Mouse (Mus musculus): ENCODE measurements around the gene Myh14. TPM values are rescaled to one million over a fixed set of nuclear protein-coding genes. Genes with fewer than 3 reads are reported as not detected.

The Myh14 gene
- polyA plus RNA-seq, 2 experiments = 2.5 to 3.7 TPM

GRCm38 (mm10) chr7:44674511-44674910 lies 3.9 kb upstream of the Myh14 start:
- Histone ChIP-seq H3K36me3 (ENCODE audit: control insufficient read depth, insufficient read depth, low read length) (no peaks in the 10 kb centered on the region), H3K9ac (ENCODE audit: low read depth, low read length, severe bottlenecking) (no peak overlapping the region)
- WGBS = 71% methylated on average over 4 of the region's 4 CpGs

GRCm38 (mm10) chr7:44672193-44672592 lies 1.6 kb upstream of the Myh14 start:
- no peaks in the 10 kb centered on the region for H3K36me3 ChIP-seq (ENCODE audit: control insufficient read depth, insufficient read depth, low read length)
- no peak overlapping the region for H3K27ac ChIP-seq (replicated peaks; ENCODE audit: low read depth, low read length)
- H3K27me3 ChIP-seq (ENCODE audit: control insufficient read depth, insufficient read depth, low read length) = peaks cover 19% of the 10 kb centered on the region
- H3K9me3 ChIP-seq (ENCODE audit: control insufficient read depth, low read length) = no peaks in the 10 kb centered on the region
- TF ChIP-seq POLR2A (IDR thresholded peaks at IDR 0.05; ENCODE audit: borderline replicate concordance, extremely low read depth, insufficient read depth, insufficient read length) = no peak
- H3K9ac ChIP-seq (ENCODE audit: low read depth, low read length, severe bottlenecking) = no peak overlapping the region
- no peak overlapping the region for H3K4me3 ChIP-seq (replicated peaks; ENCODE audit: low read length)
- no peak overlapping the region for H3K4me2 ChIP-seq (replicated peaks; ENCODE audit: low read depth, low read length, severe bottlenecking)
- peaks cover 8% of the 10 kb centered on the region; the same call in 1 of the 2 replicates for H3K4me1 ChIP-seq (ENCODE audit: control insufficient read depth, insufficient read depth, low read length)
- ATAC-seq (ENCODE audit: low FRiP score, low read depth) = no peak
- DNase-seq (ENCODE audit: low spot score) = no peak
- 70% methylated on average over 5 of the region's 5 CpGs for WGBS

More at GRCm38 (mm10) chr7:44674511-44674910, 3.9 kb upstream of the Myh14 start:
- Histone ChIP-seq H3K27me3 (ENCODE audit: control insufficient read depth, insufficient read depth, low read length) (peaks cover 13% of the 10 kb centered on the region), H3K27ac (replicated peaks; ENCODE audit: low read depth, low read length) (no peak overlapping the region), H3K4me3 (replicated peaks; ENCODE audit: low read length) (no peak overlapping the region), H3K4me2 (replicated peaks; ENCODE audit: low read depth, low read length, severe bottlenecking) (no peak overlapping the region), H3K4me1 (ENCODE audit: control insufficient read depth, insufficient read depth, low read length) (peaks cover 8% of the 10 kb centered on the region; the same call in 1 of the 2 replicates), H3K9me3 (ENCODE audit: control insufficient read depth, low read length) (no peaks in the 10 kb centered on the region)
- no peak for ATAC-seq (ENCODE audit: low FRiP score, low read depth)
- no peak for TF ChIP-seq POLR2A (IDR thresholded peaks at IDR 0.05; ENCODE audit: borderline replicate concordance, extremely low read depth, insufficient read depth, insufficient read length)
- no peak for DNase-seq (ENCODE audit: low spot score)

GRCm38 (mm10) chr7:44669103-44669502 lies 1.5 kb downstream of the Myh14 start:
- H3K27me3 ChIP-seq (ENCODE audit: control insufficient read depth, insufficient read depth, low read length) = peaks cover 19% of the 10 kb centered on the region
- no peak for TF ChIP-seq POLR2A (IDR thresholded peaks at IDR 0.05; ENCODE audit: borderline replicate concordance, extremely low read depth, insufficient read depth, insufficient read length)
- H3K4me1 ChIP-seq (ENCODE audit: control insufficient read depth, insufficient read depth, low read length) = peaks cover 8% of the 10 kb centered on the region; the same call in 1 of the 2 replicates
- no peak overlapping the region for H3K27ac ChIP-seq (replicated peaks; ENCODE audit: low read depth, low read length)
- DNase-seq (ENCODE audit: low spot score) = no peak
- ATAC-seq (ENCODE audit: low FRiP score, low read depth) = no peak
- no peaks in the 10 kb centered on the region for H3K9me3 ChIP-seq (ENCODE audit: control insufficient read depth, low read length)
- WGBS = 13% methylated on average over 21 of the region's 21 CpGs
- H3K4me2 ChIP-seq (replicated peaks; ENCODE audit: low read depth, low read length, severe bottlenecking) = no peak overlapping the region
- H3K4me3 ChIP-seq (replicated peaks; ENCODE audit: low read length) = no peak overlapping the region
- H3K9ac ChIP-seq (ENCODE audit: low read depth, low read length, severe bottlenecking) = no peak overlapping the region
- no peaks in the 10 kb centered on the region for H3K36me3 ChIP-seq (ENCODE audit: control insufficient read depth, insufficient read depth, low read length)

- Histone ChIP-seq H3K36me3 (ENCODE audit: control insufficient read depth, insufficient read depth, low read length) (no peaks in the 10 kb centered on the region), H3K9me3 (ENCODE audit: control insufficient read depth, low read length) (no peaks in the 10 kb centered on the region), H3K27me3 (ENCODE audit: control insufficient read depth, insufficient read depth, low read length) (peaks cover 19% of the 10 kb centered on the region), H3K4me2 (replicated peaks; ENCODE audit: low read depth, low read length, severe bottlenecking) (no peak overlapping the region), H3K27ac (replicated peaks; ENCODE audit: low read depth, low read length) (no peak overlapping the region), H3K4me3 (replicated peaks; ENCODE audit: low read length) (no peak overlapping the region), H3K9ac (ENCODE audit: low read depth, low read length, severe bottlenecking) (no peak overlapping the region), H3K4me1 (ENCODE audit: control insufficient read depth, insufficient read depth, low read length) (peaks cover 8% of the 10 kb centered on the region; the same call in 1 of the 2 replicates)
- ATAC-seq (ENCODE audit: low FRiP score, low read depth) = no peak
- no peak for TF ChIP-seq POLR2A (IDR thresholded peaks at IDR 0.05; ENCODE audit: borderline replicate concordance, extremely low read depth, insufficient read depth, insufficient read length)
- DNase-seq (ENCODE audit: low spot score) = no peak
- WGBS = 54% methylated on average over 13 of the region's 13 CpGs
Observed at GRCm38 (mm10) chr7:44667996-44668738, 2.5 kb downstream of the Myh14 start.

- Histone ChIP-seq H3K9me3 (ENCODE audit: control insufficient read depth, low read length) (no peaks in the 10 kb centered on the region), H3K4me1 (ENCODE audit: control insufficient read depth, insufficient read depth, low read length) (peaks cover 7% of the 10 kb centered on the region; the same call in 1 of the 2 replicates), H3K9ac (ENCODE audit: low read depth, low read length, severe bottlenecking) (no peak overlapping the region), H3K4me3 (replicated peaks; ENCODE audit: low read length) (no peak overlapping the region), H3K27me3 (ENCODE audit: control insufficient read depth, insufficient read depth, low read length) (peaks cover 18% of the 10 kb centered on the region), H3K27ac (replicated peaks; ENCODE audit: low read depth, low read length) (no peak overlapping the region), H3K4me2 (replicated peaks; ENCODE audit: low read depth, low read length, severe bottlenecking) (no peak overlapping the region), H3K36me3 (ENCODE audit: control insufficient read depth, insufficient read depth, low read length) (no peaks in the 10 kb centered on the region)
- 65% methylated on average over 2 of the region's 2 CpGs for WGBS
- no peak for DNase-seq (ENCODE audit: low spot score)
- no peak for TF ChIP-seq POLR2A (IDR thresholded peaks at IDR 0.05; ENCODE audit: borderline replicate concordance, extremely low read depth, insufficient read depth, insufficient read length)
- no peak for ATAC-seq (ENCODE audit: low FRiP score, low read depth)
Observed at GRCm38 (mm10) chr7:44666462-44666861, 4.2 kb downstream of the Myh14 start.

All from limb, embryonic 14.5 days (tissue).